Mouse (Mus musculus) liver, adult 2 months (tissue): Measurements from ENCODE around the gene Cmip.

Experiments used
- CTCF ChIP-seq: fragments of 200-500 bp; IDR thresholded peaks from 2 replicates; pipeline ENCODE4 v1.5.1; 2011; ENCODE audit warnings: low read depth, low read length, control low read depth
- POLR2A ChIP-seq: fragments of 200-500 bp; IDR thresholded peaks from 2 replicates; pipeline ENCODE4 v1.6.1; 2011; ENCODE audit warnings: low read length, control low read depth; ENCODE audit not compliant: insufficient read depth; ENCODE audit errors: extremely low read depth

DNA sequence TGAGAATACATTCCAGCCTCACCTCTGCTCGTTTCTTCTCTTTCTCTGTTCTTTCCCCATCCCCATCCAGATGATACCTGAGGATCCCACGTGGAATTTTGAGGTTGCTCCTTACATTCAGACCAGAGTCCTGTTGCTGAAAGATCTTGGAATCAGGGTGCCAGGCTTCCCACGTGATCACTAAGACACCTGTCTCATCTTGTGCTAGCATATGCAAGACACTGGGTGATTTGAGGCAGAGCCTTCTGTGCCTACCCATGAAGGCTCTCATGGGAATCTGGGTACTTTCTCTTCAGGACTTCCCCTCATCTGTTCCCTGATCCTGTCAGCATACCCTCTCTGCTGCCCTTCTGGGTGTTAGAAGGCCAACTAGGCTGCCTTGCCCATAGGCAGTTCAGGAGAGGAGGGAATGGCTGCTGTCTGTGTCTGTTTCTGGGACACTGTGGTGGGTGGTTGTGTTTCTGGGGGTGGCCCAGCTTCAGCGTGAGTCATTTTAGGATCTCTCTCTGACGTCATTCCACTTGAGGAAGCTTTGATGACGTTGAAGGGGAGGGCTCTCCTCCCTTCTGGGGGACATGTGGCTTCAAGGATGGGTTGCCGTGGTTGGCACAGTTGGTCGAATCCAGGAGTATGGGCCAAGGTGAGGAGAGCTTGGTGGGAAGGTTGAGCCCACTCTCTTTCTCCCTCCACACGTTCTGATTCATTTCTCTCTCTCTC, 28.1 kb downstream of the Cmip start:
- TF ChIP-seq POLR2A (no peak), CTCF (no peak)
